Mouse (Mus musculus) hindbrain, embryonic 12.5 days (tissue): Measurements from ENCODE around the gene Serinc3. TPM values are rescaled to one million over a fixed set of nuclear protein-coding genes. Genes with fewer than 3 reads are reported as not detected.

Experiments used
- ATAC-seq: fragments of 200-750 bp; cut with Nextera tagmentation; 2 replicates; pipeline ENCODE4 v1.8.0; 2017; ENCODE audit warnings: moderate TSS enrichment; ENCODE audit not compliant: low FRiP score
- H3K27ac ChIP-seq: fragments of 300-500 bp; sonication (generic); 2 replicates; pipeline ENCODE4 v1.5.1; 2016; ENCODE audit warnings: mild to moderate bottlenecking
- H3K27me3 ChIP-seq: fragments of 300-500 bp; sonication (generic); 2 replicates; pipeline ENCODE4 v1.6.1; 2016; ENCODE audit warnings: mild to moderate bottlenecking
- H3K36me3 ChIP-seq: fragments of 300-500 bp; sonication (generic); 2 replicates; pipeline ENCODE4 v1.6.1; 2016; ENCODE audit warnings: mild to moderate bottlenecking
- H3K4me1 ChIP-seq: fragments of 300-500 bp; sonication (generic); 2 replicates; pipeline ENCODE4 v1.6.1; 2016
- H3K4me2 ChIP-seq: fragments of 300-500 bp; sonication (generic); replicated peaks from 2 replicates; pipeline ENCODE4 v1.6.1; 2016; ENCODE audit warnings: mild to moderate bottlenecking
- H3K4me3 ChIP-seq: fragments of 300-500 bp; sonication (generic); 2 replicates; pipeline ENCODE4 v1.5.1; 2016; ENCODE audit warnings: mild to moderate bottlenecking
- H3K9ac ChIP-seq: fragments of 300-500 bp; sonication (generic); 2 replicates; pipeline ENCODE4 v1.6.1; 2016; ENCODE audit warnings: mild to moderate bottlenecking, moderate library complexity
- H3K9me3 ChIP-seq: fragments of 300-500 bp; sonication (generic); replicated peaks from 2 replicates; pipeline ENCODE4 v1.6.1; 2016; ENCODE audit warnings: mild to moderate bottlenecking
- WGBS: fragments of 180-500 bp; shearing (Covaris S2); methylation state at CpG from one replicate; pipeline ENCODE4 v1.1.7; 2016; 5-methylcytosine and 5-hydroxymethylcytosine counted together
- polyA plus RNA-seq: library from polyadenylated mRNA; unstranded; fragments of >200 nt; fragmentation: Nextera tagmentation; extraction: Ambion mirVana; gene quantifications from 2 replicates; pipeline ENCODE4 v1.2.1, GENCODE M21; 2016

The Serinc3 gene
- polyA plus RNA-seq, 1 experiment from 2014 or later = 36.2 TPM

DNA sequence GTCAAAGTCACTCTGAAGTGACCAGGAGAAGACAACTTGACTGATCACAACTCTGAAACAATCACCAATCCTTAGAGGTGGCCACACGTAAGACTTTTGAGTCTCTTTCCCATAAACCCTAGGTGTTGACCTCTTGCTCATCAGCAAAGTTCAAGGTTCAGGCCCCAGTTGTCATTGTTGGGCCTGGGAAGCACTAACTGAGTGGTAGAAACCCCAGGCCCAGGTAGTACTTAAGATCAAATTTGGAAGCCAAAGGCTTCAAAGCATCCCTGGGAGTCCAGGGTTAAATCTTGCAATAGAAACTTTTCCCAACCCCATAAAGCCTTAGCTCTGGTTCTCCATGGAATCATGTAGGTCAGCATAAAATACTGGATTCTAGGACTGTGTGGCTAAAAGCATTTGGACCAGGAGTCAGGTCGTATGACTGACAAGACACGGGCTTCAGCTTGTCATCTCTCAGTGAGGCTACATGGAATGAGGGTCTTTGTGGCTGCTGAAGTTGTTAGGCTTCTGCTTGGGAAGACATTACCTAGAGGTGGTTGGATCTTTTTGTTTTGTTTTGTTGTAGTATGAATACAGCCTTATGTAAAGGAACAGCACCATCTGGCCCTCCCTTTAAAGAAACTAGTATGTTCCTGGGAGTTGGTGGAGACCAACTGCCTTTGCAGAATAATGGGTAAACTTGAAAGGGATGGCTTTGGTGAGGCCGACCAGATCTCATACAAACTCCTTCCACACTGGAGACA, 28.9 kb downstream of the Serinc3 start:
- WGBS = 88% methylated on average over 4 of the region's 4 CpGs
- no peak overlapping the region for H3K9ac ChIP-seq

GRCm38 (mm10) chr2:163615401-163615800, 29.5 kb downstream of the Serinc3 start:
- no peak for ATAC-seq
- Histone ChIP-seq H3K36me3 (peaks cover 82% of the 10 kb centered on the region), H3K4me1 (no peaks in the 10 kb centered on the region), H3K27me3 (no peaks in the 10 kb centered on the region), H3K4me3 (no peak overlapping the region), H3K4me2 (no peak overlapping the region), H3K27ac (no peak overlapping the region), H3K9me3 (no peaks in the 10 kb centered on the region), H3K9ac (no peak overlapping the region)
- whole genome bisulfite sequencing = 90% methylated on average over 9 of the region's 9 CpGs

More for the DNA sequence above, 28.9 kb downstream of the Serinc3 start:
- H3K27me3 ChIP-seq = no peaks in the 10 kb centered on the region
- peaks cover 87% of the 10 kb centered on the region for H3K36me3 ChIP-seq
- no peaks in the 10 kb centered on the region for H3K4me1 ChIP-seq
- no peak for ATAC-seq
- H3K4me2 ChIP-seq = no peak overlapping the region
- no peak overlapping the region for H3K4me3 ChIP-seq
- H3K9me3 ChIP-seq = no peaks in the 10 kb centered on the region
- H3K27ac ChIP-seq = no peak overlapping the region

GRCm38 (mm10) chr2:163613990-163614389, 30.9 kb downstream of the Serinc3 start:
- H3K4me1 ChIP-seq = no peaks in the 10 kb centered on the region
- H3K9me3 ChIP-seq = no peaks in the 10 kb centered on the region
- H3K4me3 ChIP-seq = no peak overlapping the region
- no peak for ATAC-seq
- peaks cover 77% of the 10 kb centered on the region for H3K36me3 ChIP-seq
- no peak overlapping the region for H3K9ac ChIP-seq
- no peaks in the 10 kb centered on the region for H3K27me3 ChIP-seq
- 95% methylated on average over 4 of the region's 4 CpGs for WGBS
- H3K27ac ChIP-seq = no peak overlapping the region
- H3K4me2 ChIP-seq = no peak overlapping the region

GRCm38 (mm10) chr2:163613206-163613605, 31.7 kb downstream of the Serinc3 start:
- Histone ChIP-seq H3K9me3 (no peaks in the 10 kb centered on the region), H3K4me3 (no peak overlapping the region), H3K36me3 (peaks cover 70% of the 10 kb centered on the region), H3K27ac (no peak overlapping the region), H3K27me3 (no peaks in the 10 kb centered on the region), H3K9ac (no peak overlapping the region), H3K4me1 (no peaks in the 10 kb centered on the region), H3K4me2 (no peak overlapping the region)
- no peak for ATAC-seq
- WGBS = 90% methylated on average over 5 of the region's 5 CpGs

- H3K27me3 ChIP-seq = no peaks in the 10 kb centered on the region
- ATAC-seq = no peak
- H3K36me3 ChIP-seq = peaks cover 67% of the 10 kb centered on the region
- no peak overlapping the region for H3K9ac ChIP-seq
- 73% methylated on average over 9 of the region's 9 CpGs for WGBS
- no peak overlapping the region for H3K4me3 ChIP-seq
- no peak overlapping the region for H3K4me2 ChIP-seq
- no peaks in the 10 kb centered on the region for H3K4me1 ChIP-seq
- no peaks in the 10 kb centered on the region for H3K9me3 ChIP-seq
- H3K27ac ChIP-seq = no peak overlapping the region
These were observed 33.8 kb downstream of the Serinc3 start for GRCm38 (mm10) chr2:163611176-163611575.

- Histone ChIP-seq H3K36me3 (peaks cover 49% of the 10 kb centered on the region), H3K27ac (no peak overlapping the region), H3K9ac (no peak overlapping the region), H3K4me2 (no peak overlapping the region), H3K4me1 (no peaks in the 10 kb centered on the region), H3K4me3 (no peak overlapping the region), H3K9me3 (no peaks in the 10 kb centered on the region), H3K27me3 (no peaks in the 10 kb centered on the region)
- no peak for ATAC-seq
- WGBS = 88% methylated on average over 12 of the region's 12 CpGs
These were observed 35.5 kb downstream of the Serinc3 start for GRCm38 (mm10) chr2:163609281-163609975.

DNA sequence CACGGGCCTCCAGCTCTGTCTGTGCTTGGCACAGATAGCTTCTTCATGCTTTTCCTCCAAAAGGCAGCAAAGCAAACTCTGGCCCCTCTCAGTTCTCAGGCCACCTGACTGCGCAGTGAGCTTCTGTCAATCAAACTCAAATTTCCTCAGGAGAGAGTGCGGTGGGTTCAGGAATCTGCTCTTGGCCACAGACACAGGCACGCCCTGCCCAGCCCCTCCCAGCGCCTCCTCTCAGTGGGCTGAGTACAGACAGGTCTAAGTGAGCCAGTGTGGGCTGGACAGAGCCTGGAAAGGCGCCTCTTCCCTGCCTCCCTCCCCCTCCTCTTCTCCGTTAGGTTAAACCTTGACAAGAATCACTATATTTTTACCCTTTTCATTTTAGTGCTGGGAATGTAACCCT, 36.9 kb downstream of the Serinc3 start:
- Histone ChIP-seq H3K9ac (no peak overlapping the region), H3K27me3 (no peaks in the 10 kb centered on the region), H3K27ac (no peak overlapping the region), H3K36me3 (peaks cover 35% of the 10 kb centered on the region), H3K4me2 (no peak overlapping the region), H3K4me3 (no peak overlapping the region), H3K9me3 (no peaks in the 10 kb centered on the region), H3K4me1 (peaks cover 7% of the 10 kb centered on the region)
- ATAC-seq = no peak
- 84% methylated on average over 6 of the region's 7 CpGs for WGBS

- Histone ChIP-seq H3K9me3 (no peaks in the 10 kb centered on the region), H3K4me1 (peaks cover 17% of the 10 kb centered on the region), H3K27me3 (no peaks in the 10 kb centered on the region), H3K4me3 (no peak overlapping the region), H3K9ac (no peak overlapping the region), H3K4me2 (no peak overlapping the region), H3K36me3 (peaks cover 22% of the 10 kb centered on the region), H3K27ac (no peak overlapping the region)
- no peak for ATAC-seq
- WGBS = 85% methylated on average over 7 of the region's 7 CpGs
These were observed 38.8 kb downstream of the Serinc3 start for GRCm38 (mm10) chr2:163606161-163606560.

- peak; percentile 92 for ATAC-seq
- Histone ChIP-seq H3K4me2 (peak within 1 kb of the TSS; percentile 91), H3K9ac (peak within 1 kb of the TSS; percentile 86), H3K4me1 (peaks cover 17% of the 10 kb centered on the region), H3K36me3 (peaks cover 4% of the 10 kb centered on the region; the same call in 1 of the 2 replicates), H3K9me3 (no peaks in the 10 kb centered on the region), H3K27me3 (no peaks in the 10 kb centered on the region), H3K4me3 (peak within 1 kb of the TSS; percentile 68), H3K27ac (peak within 1 kb of the TSS; percentile 88)
- 3% methylated on average over 57 of the region's 57 CpGs for WGBS
These were observed 42.6 kb downstream of the Serinc3 start, which contains the start of gene Ttpal for GRCm38 (mm10) chr2:163602101-163602971. Gene Ttpal (plus strand): TSS chr2:163602314.

GRCm38 (mm10) chr2:163601712-163602100, 43.2 kb downstream of the Serinc3 start:
- Histone ChIP-seq H3K4me2 (peak overlapping the region; percentile 91), H3K9ac (peak overlapping the region; percentile 86), H3K4me1 (peaks cover 17% of the 10 kb centered on the region), H3K27ac (no peak overlapping the region), H3K36me3 (no peaks in the 10 kb centered on the region), H3K4me3 (peak overlapping the region; percentile 68), H3K27me3 (no peaks in the 10 kb centered on the region), H3K9me3 (no peaks in the 10 kb centered on the region)
- ATAC-seq = 0 out of 2 replicates have a peak, but pooled peaks have one; percentile 18
- WGBS = 80% methylated on average over 7 of the region's 7 CpGs

DNA sequence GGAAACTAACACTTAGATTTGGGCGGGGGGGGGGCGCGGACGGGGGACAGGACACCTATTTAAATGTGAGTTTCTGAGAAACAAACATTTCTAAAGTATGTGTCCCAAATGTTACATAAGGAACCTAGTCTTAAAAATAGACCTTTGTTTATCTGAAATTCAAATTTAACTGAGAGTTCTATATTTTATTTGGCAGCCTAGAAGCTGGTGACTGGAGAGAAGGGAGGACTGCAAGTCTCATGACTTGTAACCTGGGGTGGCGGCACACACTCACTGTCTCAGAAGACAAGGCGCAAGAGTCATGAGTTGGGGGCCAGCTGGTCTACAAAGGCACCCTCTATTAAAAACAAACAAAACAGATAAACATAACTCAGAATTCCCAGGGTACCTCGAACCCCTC, 43.9 kb downstream of the Serinc3 start:
- no peaks in the 10 kb centered on the region for H3K27me3 ChIP-seq
- H3K9me3 ChIP-seq = no peaks in the 10 kb centered on the region
- H3K36me3 ChIP-seq = no peaks in the 10 kb centered on the region
- H3K4me3 ChIP-seq = no peak overlapping the region
- no peak for ATAC-seq
- no peak overlapping the region for H3K4me2 ChIP-seq
- 94% methylated on average over 7 of the region's 7 CpGs for WGBS
- H3K9ac ChIP-seq = no peak overlapping the region
- H3K27ac ChIP-seq = no peak overlapping the region
- peaks cover 17% of the 10 kb centered on the region for H3K4me1 ChIP-seq

GRCm38 (mm10) chr2:163599226-163599625, 45.7 kb downstream of the Serinc3 start:
- no peaks in the 10 kb centered on the region for H3K36me3 ChIP-seq
- ATAC-seq = no peak
- WGBS = 7% methylated on average over 1 of the region's 1 CpGs
- H3K4me3 ChIP-seq = no peak overlapping the region
- H3K27ac ChIP-seq = no peak overlapping the region
- H3K4me2 ChIP-seq = no peak overlapping the region
- H3K9ac ChIP-seq = no peak overlapping the region
- no peaks in the 10 kb centered on the region; the same call in 1 of the 2 replicates for H3K27me3 ChIP-seq
- H3K4me1 ChIP-seq = peaks cover 17% of the 10 kb centered on the region
- H3K9me3 ChIP-seq = no peaks in the 10 kb centered on the region
